Mouse (Mus musculus) erythroid progenitor cell, adult 5-6 weeks (primary cell): ENCODE measurements around the gene Sorbs1. TPM values are rescaled to one million over a fixed set of nuclear protein-coding genes. Genes with fewer than 3 reads are reported as not detected.
A peak's percentile ranks its signal among the peaks of the same experiment; 100 is the strongest.

Source experiments
- ATAC-seq: replicated peaks from 2 replicates; pipeline ENCODE4 v1.8.0; 2016; ENCODE audit warnings: moderate number of reproducible peaks, mild to moderate bottlenecking, moderate TSS enrichment, inconsistent platforms; ENCODE audit not compliant: poor library complexity, low FRiP score, severe bottlenecking
- total RNA-seq, 2 experiments: library from RNA; stranded (forward) in 1 of 2; stranded (reverse) in 1 of 2; fragments of 150-400 nt in 1 of 2; fragments of 186-747, 209-891 nt in 1 of 2; gene quantifications; 2 replicates each; pipeline versions ENCODE4 v1.2.3 to v1.2.4; 2015 to 2017; ENCODE audit warnings: low replicate concordance in 2 of 2

Gene Sorbs1
- total RNA-seq, 2 experiments from 2014 or later, result 106 to 167 TPM

- no peak for ATAC-seq
These were observed 191.4 kb downstream of the Sorbs1 start for GRCm38 (mm10) chr19:40322226-40322625.

- no peak for ATAC-seq
These were observed 194.4 kb downstream of the Sorbs1 start for GRCm38 (mm10) chr19:40319199-40319598.

GRCm38 (mm10) chr19:40318511-40318910 lies 195.1 kb downstream of the Sorbs1 start:
- ATAC-seq, result no peak

GRCm38 (mm10) chr19:40317001-40317400 lies 196.6 kb downstream of the Sorbs1 start:
- no peak for ATAC-seq

- no peak for ATAC-seq
These were observed 199.3 kb downstream of the Sorbs1 start for GRCm38 (mm10) chr19:40314252-40314651.

GRCm38 (mm10) chr19:40311631-40312030 lies 201.9 kb downstream of the Sorbs1 start:
- ATAC-seq, result no peak

GRCm38 (mm10) chr19:40310410-40311130 lies 203.0 kb downstream of the Sorbs1 start:
- no peak for ATAC-seq

- ATAC-seq, result no peak
These were observed 203.7 kb downstream of the Sorbs1 start for GRCm38 (mm10) chr19:40309911-40310310.

- no peak for ATAC-seq
These were observed 206.0 kb downstream of the Sorbs1 start for GRCm38 (mm10) chr19:40307550-40307949.

- ATAC-seq, result no peak
These were observed 206.9 kb downstream of the Sorbs1 start for GRCm38 (mm10) chr19:40306631-40307030.

GRCm38 (mm10) chr19:40305456-40305855 lies 208.1 kb downstream of the Sorbs1 start:
- ATAC-seq, result no peak

- no peak for ATAC-seq
These were observed 210.7 kb downstream of the Sorbs1 start for GRCm38 (mm10) chr19:40302916-40303315.

- ATAC-seq, result no peak
These were observed 211.1 kb downstream of the Sorbs1 start for GRCm38 (mm10) chr19:40302477-40302876.

- ATAC-seq, result no peak
These were observed 213.4 kb downstream of the Sorbs1 start for GRCm38 (mm10) chr19:40299983-40300759.

- ATAC-seq, result no peak
These were observed 214.4 kb downstream of the Sorbs1 start for GRCm38 (mm10) chr19:40299182-40299581.

- ATAC-seq, result no peak
These were observed 215.0 kb downstream of the Sorbs1 start for GRCm38 (mm10) chr19:40298574-40298973.

GRCm38 (mm10) chr19:40297798-40298144 lies 215.8 kb downstream of the Sorbs1 start:
- no peak for ATAC-seq

GRCm38 (mm10) chr19:40297078-40297797 lies 216.3 kb downstream of the Sorbs1 start:
- ATAC-seq, result peak; percentile 75

GRCm38 (mm10) chr19:40294231-40294630 lies 219.3 kb downstream of the Sorbs1 start:
- no peak for ATAC-seq

- no peak for ATAC-seq
These were observed 219.8 kb downstream of the Sorbs1 start for GRCm38 (mm10) chr19:40293791-40294190.
